Mouse (Mus musculus) mesoderm, embryonic 11.5 days (tissue): ENCODE measurements around the gene Utp11.
A peak's percentile ranks its signal among the peaks of the same experiment; 100 is the strongest.

Source experiments
- DNase-seq: peaks from one replicate; pipeline ENCODE4 v3.0.0-alpha.2; 2012; ENCODE audit warnings: low read depth, low spot score

Gene Utp11

DNA sequence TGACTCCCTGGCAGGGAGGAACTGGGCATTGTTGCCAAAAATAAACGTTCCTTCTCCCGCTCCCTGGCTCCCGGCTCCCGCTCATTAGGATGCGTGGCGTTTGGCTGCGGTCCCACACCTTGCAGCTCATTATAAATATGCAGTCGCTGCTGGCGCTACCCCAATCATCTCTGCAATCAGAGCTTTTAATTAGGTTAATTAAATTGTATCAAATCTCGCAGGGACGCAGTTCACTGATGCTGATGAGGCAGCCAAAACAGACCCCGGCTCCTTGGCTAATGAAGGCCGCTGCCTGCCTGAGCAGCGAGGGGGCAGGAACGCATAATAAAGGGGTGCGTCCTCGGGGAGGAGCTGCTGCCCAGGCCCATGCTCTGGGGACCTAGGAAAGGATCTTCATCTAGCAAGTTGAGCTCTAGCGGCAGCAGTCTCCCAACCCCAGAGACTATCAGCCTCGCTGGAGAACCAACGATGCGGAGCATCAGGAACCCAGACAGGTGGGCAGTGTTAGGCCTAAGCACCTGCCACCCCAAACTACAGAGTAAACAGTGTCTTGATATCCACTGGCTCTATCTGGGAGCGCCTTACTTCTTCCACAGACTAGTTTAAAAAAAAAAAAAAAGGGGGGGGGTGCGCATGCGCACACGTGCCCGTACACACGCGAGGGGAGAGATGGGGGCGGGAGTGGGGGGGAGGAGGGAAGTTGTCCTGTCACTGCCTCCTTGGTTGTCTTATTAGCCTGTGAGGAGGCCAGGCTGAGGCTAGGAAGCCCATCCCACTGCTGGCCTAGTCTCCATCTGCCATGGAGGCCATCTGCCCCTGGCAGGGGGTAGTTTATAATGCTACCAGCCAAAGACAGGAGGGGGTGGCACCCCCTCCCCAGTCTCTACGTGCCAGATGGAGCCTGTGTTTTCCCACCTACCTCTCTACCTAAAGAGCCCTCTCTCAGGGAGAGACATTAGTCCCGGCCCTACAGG is 20.8 kb downstream of the Utp11 start:
- no peak for DNase-seq

DNA sequence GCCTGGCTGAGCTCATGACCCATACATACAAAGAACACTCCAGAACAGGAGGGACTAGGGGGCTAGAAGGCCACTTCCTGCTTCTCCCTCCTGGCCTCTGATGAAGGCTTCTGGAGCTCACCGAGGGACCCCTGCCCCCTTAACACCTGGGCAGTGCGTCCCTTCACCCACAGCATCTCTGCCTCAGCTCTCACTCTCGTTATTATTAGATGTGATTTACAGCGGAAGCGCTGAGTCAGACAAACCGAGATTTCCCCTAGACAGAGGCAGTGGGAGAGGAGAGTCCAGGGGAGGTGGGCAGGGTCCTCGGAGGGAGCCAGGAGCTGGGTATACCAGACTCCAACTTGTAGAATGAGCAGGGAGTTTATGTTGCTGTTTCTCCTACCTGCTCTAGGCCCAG is 21.8 kb downstream of the Utp11 start:
- DNase-seq = no peak

DNA sequence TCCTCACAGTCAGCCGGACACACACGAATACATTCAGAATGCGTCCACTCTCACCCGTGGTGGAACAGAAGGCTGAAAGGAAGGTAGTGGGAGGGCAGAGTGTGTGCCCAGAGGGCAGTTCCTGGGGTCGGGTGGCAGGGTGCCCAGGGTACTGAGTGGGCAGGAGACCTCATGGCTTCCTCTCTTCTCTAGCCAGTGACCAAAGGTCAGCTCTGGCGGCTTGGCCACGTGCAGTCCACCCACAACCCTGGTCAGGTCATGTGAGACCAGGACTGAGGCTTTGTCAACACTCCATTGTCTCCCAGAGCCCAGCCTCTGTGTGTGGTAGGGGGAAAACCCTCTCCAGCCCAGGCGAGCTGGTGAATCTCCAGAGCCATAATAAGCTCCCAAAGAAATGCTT is 23.2 kb downstream of the Utp11 start:
- DNase-seq = no peak

DNA sequence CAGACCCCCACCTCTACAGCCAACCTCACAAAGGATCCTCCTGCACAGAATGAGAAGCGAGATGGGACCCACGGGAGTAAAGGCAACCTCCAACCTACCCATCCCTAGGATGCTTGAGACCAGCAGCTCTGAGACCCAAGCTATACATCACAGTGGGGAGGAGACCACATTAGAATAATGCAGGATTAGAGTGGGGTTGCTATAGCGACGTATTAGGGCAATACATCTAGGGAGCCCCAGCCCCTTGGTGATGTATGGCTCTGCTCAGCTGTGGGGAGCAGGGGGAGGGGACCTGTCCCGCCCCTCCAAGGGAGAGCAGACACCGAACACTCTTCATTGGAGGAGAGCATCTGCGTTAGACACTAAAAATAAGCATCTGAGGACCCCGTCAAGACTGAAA is 25.3 kb downstream of the Utp11 start:
- peak; percentile 69 for DNase-seq

DNA sequence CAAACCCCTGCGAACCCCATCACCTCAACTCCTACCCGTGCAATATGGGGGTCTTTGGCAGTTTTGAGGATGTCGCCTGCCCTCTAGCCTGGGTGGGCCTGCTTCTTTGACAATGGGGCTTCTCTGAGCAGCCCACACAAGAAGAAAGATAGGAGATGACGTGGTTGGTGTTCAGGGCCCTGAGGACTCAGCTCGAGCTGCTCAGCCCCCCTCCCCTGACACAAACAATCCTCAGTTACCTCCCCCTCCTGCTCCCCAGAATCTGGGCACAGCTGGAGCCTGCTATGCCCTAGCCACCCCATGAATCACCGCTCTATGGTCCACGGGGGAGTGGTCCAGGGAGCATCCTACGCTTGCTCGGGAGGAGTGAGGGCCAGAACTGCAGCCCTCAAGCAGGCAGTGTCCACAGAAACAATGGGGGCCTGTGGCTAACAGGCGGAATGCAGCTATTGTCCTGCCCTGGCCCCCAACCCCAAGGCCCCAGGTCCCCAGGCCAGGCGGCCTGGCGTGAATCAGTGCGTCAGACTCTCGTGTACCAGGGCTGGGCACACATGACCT is 25.8 kb downstream of the Utp11 start:
- no peak for DNase-seq

DNA sequence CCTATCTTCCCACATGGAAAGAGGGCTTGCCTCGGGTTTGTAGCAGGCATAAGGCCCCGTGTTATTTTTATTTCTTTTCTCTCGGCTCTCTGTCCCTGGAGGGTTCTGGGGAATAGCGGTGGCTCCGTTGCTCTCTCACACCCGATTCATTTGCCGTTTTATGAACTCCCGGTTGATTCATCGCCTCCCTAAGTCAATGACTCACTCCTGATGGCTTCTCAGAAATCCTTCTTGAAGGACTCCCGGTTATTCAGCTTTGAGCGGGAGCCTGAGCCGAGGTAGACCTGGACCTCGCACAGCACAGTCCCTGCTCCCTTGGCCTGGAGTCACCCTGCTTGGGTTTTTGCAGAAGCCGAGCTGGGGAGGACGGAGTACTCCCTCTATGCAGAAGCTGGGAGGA is 28.8 kb downstream of the Utp11 start:
- no peak for DNase-seq

DNA sequence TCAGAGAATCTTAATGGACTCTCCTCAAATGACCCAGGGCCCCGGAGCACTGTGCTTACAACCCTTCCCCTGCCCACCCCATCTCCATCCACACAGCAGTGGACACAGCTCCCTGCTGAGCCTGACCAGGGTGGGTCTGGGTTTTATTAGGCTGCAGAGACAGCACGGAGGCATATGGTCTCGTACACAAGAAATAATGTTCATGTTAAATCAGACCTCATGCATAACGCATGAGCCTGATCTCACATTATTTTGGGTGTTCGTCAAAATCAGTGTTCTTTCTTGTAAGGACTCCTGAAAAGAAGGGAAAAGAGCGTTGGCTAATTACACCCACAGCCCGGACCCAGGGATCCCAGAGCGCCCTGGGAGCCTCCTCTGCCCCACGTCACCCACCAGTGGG is 29.2 kb downstream of the Utp11 start:
- no peak for DNase-seq

DNA sequence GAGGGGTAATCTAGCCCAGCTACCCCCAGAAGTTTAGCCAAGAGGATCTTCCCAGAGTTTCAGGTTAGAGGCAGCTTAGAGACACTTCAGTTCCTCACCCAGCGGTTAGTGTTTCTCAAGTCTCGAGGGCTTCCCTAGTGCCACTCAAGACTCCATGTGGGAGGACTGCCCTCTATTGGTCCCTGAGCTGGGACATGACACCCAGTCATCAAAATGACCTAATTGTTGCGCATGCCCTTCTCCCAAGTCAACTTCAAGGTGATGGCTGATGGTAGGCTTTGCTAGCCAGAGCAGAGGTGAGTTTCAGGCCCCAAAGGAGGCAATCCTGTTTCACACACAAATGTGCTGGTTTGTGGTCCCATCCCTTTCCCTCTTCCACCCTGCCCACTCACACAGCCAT is 30.4 kb downstream of the Utp11 start:
- no peak for DNase-seq

DNA sequence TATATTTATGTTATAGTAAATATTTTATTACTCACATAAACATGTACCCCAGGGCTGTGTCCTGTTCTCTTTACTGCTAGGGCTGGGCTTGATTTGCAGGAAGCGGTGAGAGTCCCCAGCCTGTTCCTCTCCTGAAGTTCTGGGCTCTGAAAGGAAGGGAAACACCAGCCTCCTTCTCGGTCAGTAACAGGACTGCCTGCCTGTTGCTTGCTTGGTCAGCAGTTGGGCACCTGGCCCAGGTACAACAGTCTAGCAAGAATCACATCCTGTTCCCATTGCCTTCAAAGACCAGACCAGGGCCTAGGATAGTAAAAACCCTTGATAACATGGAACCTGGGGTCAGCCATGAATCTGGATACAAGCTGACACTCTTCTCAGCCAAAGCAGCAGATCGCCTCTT is 32.8 kb downstream of the Utp11 start:
- no peak for DNase-seq

DNA sequence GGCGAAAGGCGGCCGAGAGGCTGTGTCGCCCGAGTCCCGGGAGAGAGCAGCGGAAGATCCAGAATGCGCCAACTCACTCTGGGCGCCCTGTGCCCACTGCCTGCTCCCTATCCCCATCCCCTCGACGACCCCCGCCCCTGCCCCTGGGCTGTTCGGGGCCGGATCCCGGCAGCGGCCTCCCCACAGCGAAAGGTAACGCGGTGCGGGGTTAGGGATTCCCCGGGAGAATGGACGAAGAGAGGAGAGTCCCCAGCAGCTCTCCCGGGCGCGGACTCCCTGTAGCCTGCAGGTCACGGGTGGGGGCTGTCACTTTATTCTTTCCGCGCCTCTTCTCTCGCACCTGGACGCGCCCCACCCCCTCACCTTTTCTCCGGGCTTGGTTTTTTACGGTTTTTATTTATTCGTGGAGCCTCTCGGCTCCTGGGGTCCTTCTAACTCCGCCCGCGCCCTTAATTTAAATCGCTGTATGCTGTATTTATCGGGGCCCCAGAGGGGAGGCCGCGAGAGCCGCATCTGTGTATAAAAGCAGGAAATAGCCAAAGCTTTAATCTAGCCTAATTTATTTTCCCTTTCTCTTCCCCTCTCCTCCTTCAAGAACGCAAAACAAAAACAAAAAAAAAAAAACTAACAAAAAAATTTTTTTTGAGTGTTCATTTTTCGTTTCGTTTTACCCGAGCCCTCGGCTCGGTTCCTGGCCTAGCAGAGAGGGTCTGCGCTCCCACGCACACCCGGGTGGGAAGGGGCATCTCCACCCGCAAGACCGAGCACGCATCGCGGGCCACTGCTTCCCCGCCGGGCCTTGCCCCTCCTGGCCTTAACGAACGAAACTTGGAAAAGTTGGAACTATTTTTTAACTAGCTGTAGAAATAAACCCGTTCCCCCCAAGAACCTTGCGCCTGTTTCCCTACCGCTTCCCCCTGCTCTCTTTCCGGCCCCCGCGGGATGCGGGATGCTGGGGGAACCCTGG is 33.9 kb downstream of the Utp11 start:
- DNase-seq = no peak

DNA sequence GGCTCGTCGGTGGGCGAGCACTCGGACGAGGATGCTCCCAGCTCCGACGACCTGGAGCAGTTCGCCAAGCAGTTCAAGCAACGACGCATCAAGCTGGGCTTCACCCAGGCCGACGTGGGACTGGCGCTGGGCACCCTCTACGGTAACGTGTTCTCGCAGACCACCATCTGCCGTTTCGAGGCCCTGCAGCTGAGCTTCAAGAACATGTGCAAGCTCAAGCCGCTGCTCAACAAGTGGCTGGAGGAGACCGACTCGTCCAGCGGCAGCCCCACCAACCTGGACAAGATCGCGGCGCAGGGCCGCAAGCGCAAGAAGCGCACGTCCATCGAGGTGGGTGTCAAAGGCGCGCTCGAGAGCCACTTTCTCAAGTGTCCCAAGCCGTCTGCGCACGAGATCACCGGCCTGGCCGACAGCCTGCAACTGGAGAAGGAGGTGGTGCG is 35.0 kb downstream of the Utp11 start:
- DNase-seq = no peak

DNA sequence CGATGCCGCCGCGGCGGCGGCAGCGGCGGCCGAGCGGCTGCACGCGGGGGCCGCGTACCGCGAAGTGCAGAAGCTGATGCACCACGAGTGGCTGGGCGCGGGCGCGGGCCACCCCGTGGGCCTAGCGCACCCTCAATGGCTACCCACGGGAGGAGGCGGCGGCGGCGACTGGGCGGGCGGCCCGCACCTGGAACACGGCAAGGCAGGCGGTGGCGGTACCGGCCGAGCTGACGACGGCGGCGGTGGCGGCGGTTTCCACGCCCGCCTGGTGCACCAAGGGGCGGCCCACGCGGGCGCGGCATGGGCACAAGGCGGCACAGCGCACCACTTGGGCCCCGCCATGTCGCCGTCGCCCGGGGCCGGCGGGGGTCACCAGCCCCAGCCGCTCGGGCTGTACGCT is 35.6 kb downstream of the Utp11 start:
- DNase-seq = no peak

DNA sequence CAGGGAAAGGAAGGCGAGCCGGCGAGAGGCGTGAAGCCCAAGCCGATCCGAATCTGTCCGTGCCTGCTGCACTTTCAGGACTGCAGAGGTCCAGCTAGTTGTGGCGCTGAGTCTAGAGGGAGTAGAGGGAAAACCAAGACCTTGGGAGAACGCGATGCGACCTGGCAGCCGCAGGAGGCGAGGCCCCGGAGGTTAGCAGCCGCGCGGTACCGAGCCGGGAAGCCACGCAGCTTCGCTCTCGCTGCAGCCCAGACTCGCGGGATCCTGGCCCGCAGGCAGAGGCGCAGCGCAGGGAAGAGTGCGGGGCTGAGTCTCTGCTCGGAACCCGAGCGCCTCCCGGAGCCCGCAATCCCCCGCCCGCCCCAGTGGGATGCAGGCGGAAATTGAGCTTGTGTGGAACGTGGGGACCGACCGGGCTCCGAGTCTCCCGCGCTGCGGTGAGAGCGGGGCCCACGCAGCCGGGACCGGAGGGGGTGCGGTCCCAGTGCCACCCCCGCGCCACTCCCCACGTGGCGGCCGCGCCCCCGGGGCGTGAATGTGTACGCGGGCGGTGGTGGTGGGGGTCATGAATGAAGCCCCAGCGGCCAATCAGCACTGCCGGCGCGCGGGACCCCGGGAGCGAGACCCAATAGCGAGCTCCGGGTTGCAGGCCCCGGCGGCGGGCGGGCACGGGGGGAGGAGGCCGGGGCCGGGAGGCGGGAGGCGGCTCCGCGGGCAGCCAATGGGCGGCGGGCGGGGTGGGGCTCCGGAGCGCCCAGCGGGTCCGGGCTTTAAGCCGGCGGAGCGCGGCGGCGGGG is 36.3 kb downstream of the Utp11 start:
- peak; percentile 84 for DNase-seq

DNA sequence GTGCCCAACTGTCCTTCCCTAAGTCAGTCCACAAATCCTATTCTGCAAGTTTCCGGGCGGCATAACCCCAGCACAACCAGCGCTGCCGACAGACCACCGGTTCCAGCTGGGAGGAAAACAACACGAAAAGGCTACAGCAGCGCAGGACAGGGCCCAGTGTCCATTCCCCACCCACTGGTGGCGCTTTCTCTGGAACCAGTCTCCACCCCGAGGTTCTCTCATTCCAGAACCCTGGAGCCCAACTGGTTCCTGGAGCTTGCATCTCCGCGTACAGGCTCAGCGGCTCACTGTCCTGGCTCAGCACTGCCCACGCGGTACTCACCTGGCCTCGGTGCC is 36.9 kb downstream of the Utp11 start, which contains the start of gene Pou3f1:
Gene Pou3f1 (plus strand): TSS at position 290 of the 336 bp plus-strand sequence.
- DNase-seq = no peak

DNA sequence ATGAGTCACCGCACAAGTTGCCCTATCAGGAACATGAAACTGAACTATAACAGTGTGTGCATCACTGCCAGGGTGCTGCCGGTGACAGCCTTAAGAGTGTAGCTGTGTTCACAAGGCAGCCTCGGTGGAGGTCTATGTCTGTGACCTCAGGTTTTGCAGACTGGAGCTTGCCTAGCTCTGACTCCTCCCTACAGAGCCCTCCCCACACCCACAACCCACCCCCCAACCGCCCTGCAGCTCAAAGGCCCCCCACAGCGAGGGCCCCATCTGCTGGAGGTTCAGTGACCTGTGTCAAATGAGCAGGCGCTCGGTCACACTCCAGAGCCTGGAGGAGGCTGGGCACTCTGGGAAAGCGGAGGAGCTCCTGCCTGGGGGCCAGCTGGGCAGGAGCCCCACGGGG is 40.5 kb downstream of the Utp11 start:
- DNase-seq = peak; percentile 70

DNA sequence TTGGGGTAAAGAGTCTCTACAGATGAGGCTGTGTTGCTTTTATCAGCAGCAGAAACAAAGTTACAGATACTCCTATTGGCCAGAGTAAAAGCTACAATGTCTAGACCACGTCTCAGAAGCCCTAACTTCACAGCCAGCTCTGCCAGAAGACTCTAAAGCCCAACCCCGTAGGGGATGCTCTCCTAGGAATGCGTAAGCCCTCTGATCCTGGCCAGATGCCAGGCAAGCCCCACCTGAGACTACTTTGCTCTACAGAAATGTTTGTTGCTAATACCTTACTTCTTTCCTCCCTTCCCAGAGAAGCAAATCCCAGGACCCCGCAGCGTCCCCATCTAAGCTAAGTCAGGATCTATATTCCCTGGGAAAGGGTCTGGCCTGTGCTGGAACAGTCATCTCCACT is 45.5 kb downstream of the Utp11 start:
- DNase-seq = no peak

DNA sequence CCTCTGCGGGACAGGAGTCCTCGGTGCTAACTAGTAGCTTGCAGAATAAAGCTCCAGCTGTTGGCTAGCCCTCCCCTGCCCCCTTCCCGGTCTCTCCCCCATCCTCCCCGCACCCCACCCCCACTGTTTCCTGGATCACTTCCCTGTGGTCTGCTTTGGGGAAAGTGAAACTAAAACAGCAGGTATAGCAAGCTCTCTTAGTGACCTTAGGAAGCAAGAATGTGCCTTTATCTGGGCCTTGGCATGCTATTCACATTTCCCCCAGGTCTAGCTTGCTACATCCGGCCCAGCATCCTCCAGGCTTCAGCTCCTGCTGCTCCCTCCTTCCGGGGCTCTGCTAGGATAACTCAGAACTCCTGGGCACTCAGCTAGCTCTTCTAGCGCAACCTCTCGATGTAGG is 46.8 kb downstream of the Utp11 start:
- no peak for DNase-seq

DNA sequence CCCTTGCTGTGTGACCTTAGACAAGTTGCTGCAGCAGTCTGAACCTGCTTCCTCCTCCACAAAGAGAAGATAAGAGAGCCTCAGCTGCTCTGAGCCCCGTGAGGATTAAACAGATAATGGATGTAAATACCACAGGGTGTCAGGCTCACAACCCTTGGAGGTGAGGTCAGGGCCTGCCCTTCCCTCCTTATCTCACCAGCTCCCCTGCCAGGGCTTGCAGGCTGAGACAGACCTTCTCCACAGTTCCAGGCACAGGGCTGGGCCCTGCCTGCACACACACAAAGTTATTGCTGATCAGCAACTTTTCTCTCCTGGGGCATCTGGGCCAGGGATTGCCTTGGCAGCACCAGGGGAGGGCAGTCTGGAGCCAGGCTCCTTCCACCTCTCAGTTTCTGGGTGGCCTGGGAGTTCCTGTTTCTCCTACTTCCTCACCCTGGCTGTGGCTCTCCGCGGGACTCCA is 48.4 kb downstream of the Utp11 start:
- DNase-seq = no peak

DNA sequence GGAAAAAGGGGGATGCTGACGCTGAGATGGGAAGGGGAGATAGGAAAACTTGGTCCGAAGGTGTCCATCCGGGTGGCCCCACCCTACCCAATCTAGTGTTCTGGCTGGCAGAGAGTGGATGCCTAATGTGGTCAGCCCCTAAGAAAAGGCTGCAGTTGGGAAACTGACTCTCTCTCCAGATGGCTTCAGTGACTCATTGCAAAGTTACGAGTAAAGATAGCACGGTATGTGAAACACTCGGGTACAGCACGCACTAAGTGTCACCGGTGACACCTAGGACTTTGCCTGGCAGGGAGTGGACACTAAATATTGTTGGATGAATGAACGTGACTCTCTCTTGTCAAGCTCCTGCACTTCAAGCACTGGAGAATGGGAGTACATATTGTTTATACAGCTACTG is 49.5 kb downstream of the Utp11 start:
- no peak for DNase-seq

DNA sequence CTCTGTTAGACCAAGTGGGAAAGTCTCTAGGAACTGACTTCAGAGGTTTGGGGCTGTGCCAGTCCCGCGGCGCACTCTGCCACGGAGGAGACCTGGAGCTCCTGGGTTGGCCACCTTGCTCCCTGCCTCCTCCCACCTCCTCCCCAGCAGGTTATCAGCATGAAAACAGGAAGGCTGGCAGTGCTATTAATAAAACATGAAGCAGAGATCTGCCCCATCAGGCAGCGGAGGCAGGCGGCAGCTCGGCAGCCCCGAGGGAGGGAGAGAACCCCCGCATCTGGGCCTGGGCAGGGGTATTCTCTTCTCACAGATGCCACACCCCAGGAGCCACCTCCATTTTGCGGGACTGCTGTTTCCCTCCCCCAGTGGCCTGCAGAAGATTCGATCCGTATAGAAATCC is 53.7 kb downstream of the Utp11 start:
- no peak for DNase-seq

DNA sequence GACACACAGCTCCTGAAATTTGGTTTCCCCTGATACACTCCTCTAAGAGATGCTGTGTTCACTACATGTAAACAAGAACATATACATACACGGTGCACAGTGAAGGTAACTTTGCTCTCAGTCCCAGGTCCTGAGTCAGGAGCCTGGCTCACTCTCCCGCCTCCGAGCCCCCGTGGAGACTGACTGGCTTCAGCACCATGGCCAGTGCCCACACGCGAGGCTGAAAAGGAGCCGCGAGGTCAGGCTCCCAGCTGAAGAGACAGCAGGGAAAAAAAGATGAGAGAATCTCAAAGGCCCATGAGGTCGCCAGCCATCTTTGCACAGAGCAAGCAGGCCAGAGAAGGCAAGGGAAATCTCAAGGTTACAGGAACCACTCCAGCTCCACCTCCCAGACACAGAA is 60.1 kb downstream of the Utp11 start:
- peak; percentile 71 for DNase-seq
